Mouse (Mus musculus) neural tube, embryonic 13.5 days (tissue): ENCODE measurements around the gene Map1s. TPM values are rescaled to one million over a fixed set of nuclear protein-coding genes. Genes with fewer than 3 reads are reported as not detected.

Experiments used
- ATAC-seq: fragments of 200-750 bp; cut with Nextera tagmentation; 2 replicates; pipeline ENCODE4 v1.8.0; 2017; ENCODE audit warnings: low read depth, mild to moderate bottlenecking, moderate TSS enrichment, moderate library complexity
- H3K27ac ChIP-seq: fragments of 300-500 bp; sonication (generic); replicated peaks from 2 replicates; pipeline ENCODE4 v1.5.1; 2015; ENCODE audit warnings: moderate library complexity, mild to moderate bottlenecking, inconsistent platforms
- H3K27me3 ChIP-seq: fragments of 300-500 bp; sonication (generic); 2 replicates; pipeline ENCODE4 v1.6.1; 2015; ENCODE audit warnings: mild to moderate bottlenecking, inconsistent platforms
- H3K36me3 ChIP-seq: fragments of 300-500 bp; sonication (generic); 2 replicates; pipeline ENCODE4 v1.6.1; 2015; ENCODE audit warnings: mild to moderate bottlenecking, inconsistent platforms
- H3K4me1 ChIP-seq: fragments of 300-500 bp; sonication (generic); replicated peaks from 2 replicates; pipeline ENCODE4 v1.6.1; 2015; ENCODE audit warnings: inconsistent platforms
- H3K4me2 ChIP-seq: fragments of 300-500 bp; sonication (generic); 2 replicates; pipeline ENCODE4 v1.6.1; 2015; ENCODE audit warnings: inconsistent platforms, mild to moderate bottlenecking, moderate library complexity
- H3K4me3 ChIP-seq: fragments of 300-500 bp; sonication (generic); 2 replicates; pipeline ENCODE4 v1.5.1; 2015; ENCODE audit warnings: mild to moderate bottlenecking, inconsistent platforms
- H3K9ac ChIP-seq: fragments of 300-500 bp; sonication (generic); 2 replicates; pipeline ENCODE4 v1.6.1; 2015; ENCODE audit warnings: moderate library complexity, mild to moderate bottlenecking, inconsistent platforms
- H3K9me3 ChIP-seq: fragments of 300-500 bp; sonication (generic); 2 replicates; pipeline ENCODE4 v1.6.1; 2016; ENCODE audit warnings: inconsistent platforms
- WGBS: fragments of 180-500 bp; shearing (Covaris S2); methylation state at CpG from one replicate; pipeline ENCODE4 v1.1.7; 2015; 5-methylcytosine and 5-hydroxymethylcytosine counted together
- polyA plus RNA-seq: library from polyadenylated mRNA; unstranded; fragments of >200 nt; fragmentation: Nextera tagmentation; extraction: Ambion mirVana; gene quantifications from 2 replicates; pipeline ENCODE4 v1.2.1, GENCODE M21; 2015

The Map1s gene
- polyA plus RNA-seq: 55.4 and 60.7 TPM in 2 replicates

GRCm38 (mm10) chr8:70905831-70906736 lies at the start of gene Map1s:
Gene Map1s (plus strand): TSS chr8:70905932.
- peak within 1 kb of the TSS; percentile 93 for H3K27ac ChIP-seq
- peaks cover 30% of the 10 kb centered on the region for H3K27me3 ChIP-seq
- peak within 1 kb of the TSS; percentile 91 for H3K4me2 ChIP-seq
- H3K4me1 ChIP-seq: peaks cover 21% of the 10 kb centered on the region
- peak within 1 kb of the TSS; percentile 93 for H3K9ac ChIP-seq
- H3K9me3 ChIP-seq: no peaks in the 10 kb centered on the region
- peaks cover 11% of the 10 kb centered on the region for H3K36me3 ChIP-seq
- peak within 1 kb of the TSS; percentile 86 for H3K4me3 ChIP-seq
- ATAC-seq: peak; percentile 95
- under 1% methylated on average over 79 of the region's 86 CpGs for WGBS

- Histone ChIP-seq H3K9ac (peak overlapping the region; percentile 8; the same call in 1 of the 2 replicates), H3K9me3 (no peaks in the 10 kb centered on the region), H3K4me2 (peak overlapping the region; percentile 69), H3K27me3 (no peaks in the 10 kb centered on the region), H3K36me3 (peaks cover 14% of the 10 kb centered on the region; the same call in 1 of the 2 replicates), H3K4me3 (peak overlapping the region; percentile 47), H3K4me1 (peaks cover 52% of the 10 kb centered on the region), H3K27ac (no peak overlapping the region)
- WGBS: 68% methylated on average over 5 of the region's 5 CpGs
- no peak for ATAC-seq
Measured at GRCm38 (mm10) chr8:70856028-70856427, 49.7 kb upstream of the Map1s start.

- H3K36me3 ChIP-seq: peaks cover 14% of the 10 kb centered on the region; the same call in 1 of the 2 replicates
- peaks cover 56% of the 10 kb centered on the region for H3K4me1 ChIP-seq
- peak; percentile 75 for ATAC-seq
- H3K4me3 ChIP-seq: peak overlapping the region; percentile 47
- no peaks in the 10 kb centered on the region for H3K9me3 ChIP-seq
- H3K9ac ChIP-seq: peak overlapping the region; percentile 65
- peak overlapping the region; percentile 69 for H3K4me2 ChIP-seq
- no peak overlapping the region; the same call in 1 of the 2 replicates for H3K27ac ChIP-seq
- H3K27me3 ChIP-seq: 0 out of 2 replicates have a peak, but pooled peaks cover 5% of the 10 kb centered on the region
- WGBS: 6% methylated on average over 33 of the region's 33 CpGs
Measured at GRCm38 (mm10) chr8:70856541-70857197, 49.1 kb upstream of the Map1s start.

- Histone ChIP-seq H3K4me1 (peaks cover 57% of the 10 kb centered on the region), H3K4me3 (no peak overlapping the region), H3K9ac (peak overlapping the region; percentile 26; the same call in 1 of the 2 replicates), H3K36me3 (peaks cover 11% of the 10 kb centered on the region; the same call in 1 of the 2 replicates), H3K27ac (no peak overlapping the region), H3K4me2 (peak overlapping the region; percentile 69; the same call in 1 of the 2 replicates), H3K9me3 (no peaks in the 10 kb centered on the region), H3K27me3 (peaks cover 13% of the 10 kb centered on the region; the same call in 1 of the 2 replicates)
- WGBS: 7% methylated on average over 4 of the region's 4 CpGs
- ATAC-seq: no peak
Measured at GRCm38 (mm10) chr8:70857516-70857915, 48.2 kb upstream of the Map1s start.

GRCm38 (mm10) chr8:70862824-70863641 lies 42.7 kb upstream of the Map1s start, which contains the start of gene Kcnn1:
Gene Kcnn1 (minus strand): TSS chr8:70863258.
- Histone ChIP-seq H3K9ac (peak within 1 kb of the TSS; percentile 80), H3K27ac (peak within 1 kb of the TSS; percentile 97), H3K4me1 (peaks cover 66% of the 10 kb centered on the region), H3K9me3 (no peaks in the 10 kb centered on the region), H3K4me2 (peak within 1 kb of the TSS; percentile 96), H3K36me3 (peaks cover 6% of the 10 kb centered on the region), H3K4me3 (peak within 1 kb of the TSS; percentile 58), H3K27me3 (peaks cover 17% of the 10 kb centered on the region; the same call in 1 of the 2 replicates)
- WGBS: under 1% methylated on average over 55 of the region's 55 CpGs
- ATAC-seq: no peak

- peak overlapping the region; percentile 80 for H3K9ac ChIP-seq
- WGBS: 1% methylated on average over 46 of the region's 46 CpGs
- H3K36me3 ChIP-seq: peaks cover 8% of the 10 kb centered on the region
- no peak for ATAC-seq
- H3K27me3 ChIP-seq: peaks cover 17% of the 10 kb centered on the region; the same call in 1 of the 2 replicates
- peak overlapping the region; percentile 97 for H3K27ac ChIP-seq
- no peaks in the 10 kb centered on the region for H3K9me3 ChIP-seq
- peaks cover 68% of the 10 kb centered on the region for H3K4me1 ChIP-seq
- peak overlapping the region; percentile 96 for H3K4me2 ChIP-seq
- H3K4me3 ChIP-seq: peak overlapping the region; percentile 58
Measured at GRCm38 (mm10) chr8:70863956-70864711, 41.6 kb upstream of the Map1s start.

- Histone ChIP-seq H3K4me3 (peak overlapping the region; percentile 58), H3K27ac (peak overlapping the region; percentile 97), H3K36me3 (peaks cover 8% of the 10 kb centered on the region), H3K4me2 (peak overlapping the region; percentile 96), H3K27me3 (peaks cover 17% of the 10 kb centered on the region; the same call in 1 of the 2 replicates), H3K4me1 (peaks cover 72% of the 10 kb centered on the region), H3K9me3 (no peaks in the 10 kb centered on the region), H3K9ac (peak overlapping the region; percentile 80)
- ATAC-seq: peak; percentile 21
- under 1% methylated on average over 24 of the region's 24 CpGs for WGBS
Measured at GRCm38 (mm10) chr8:70864712-70865221, 41.0 kb upstream of the Map1s start.

- Histone ChIP-seq H3K27ac (peak overlapping the region; percentile 97), H3K4me3 (peak overlapping the region; percentile 58), H3K9me3 (no peaks in the 10 kb centered on the region), H3K4me2 (peak overlapping the region; percentile 96), H3K36me3 (peaks cover 8% of the 10 kb centered on the region), H3K4me1 (peaks cover 74% of the 10 kb centered on the region), H3K9ac (peak overlapping the region; percentile 80), H3K27me3 (peaks cover 17% of the 10 kb centered on the region; the same call in 1 of the 2 replicates)
- WGBS: under 1% methylated on average over 46 of the region's 46 CpGs
- ATAC-seq: peak; percentile 81
Measured at GRCm38 (mm10) chr8:70865350-70866000, 40.3 kb upstream of the Map1s start.

- Histone ChIP-seq H3K9ac (peak overlapping the region; percentile 61), H3K4me2 (peak overlapping the region; percentile 96), H3K4me1 (peaks cover 74% of the 10 kb centered on the region), H3K27me3 (peaks cover 17% of the 10 kb centered on the region; the same call in 1 of the 2 replicates), H3K27ac (peak overlapping the region; percentile 93), H3K4me3 (peak overlapping the region; percentile 58), H3K36me3 (peaks cover 8% of the 10 kb centered on the region), H3K9me3 (no peaks in the 10 kb centered on the region)
- ATAC-seq: peak; percentile 15
- WGBS: 7% methylated on average over 12 of the region's 12 CpGs
Measured at GRCm38 (mm10) chr8:70866001-70866520, 39.7 kb upstream of the Map1s start.

- H3K9ac ChIP-seq: 0 out of 2 replicates have a peak overlapping the region, but pooled peaks have one; percentile 8
- peak overlapping the region; percentile 93 for H3K27ac ChIP-seq
- peak overlapping the region; percentile 58 for H3K4me3 ChIP-seq
- peaks cover 14% of the 10 kb centered on the region; the same call in 1 of the 2 replicates for H3K27me3 ChIP-seq
- H3K4me1 ChIP-seq: peaks cover 75% of the 10 kb centered on the region
- H3K4me2 ChIP-seq: peak overlapping the region; percentile 96
- 81% methylated on average over 7 of the region's 7 CpGs for WGBS
- peaks cover 8% of the 10 kb centered on the region for H3K36me3 ChIP-seq
- ATAC-seq: no peak
- no peaks in the 10 kb centered on the region for H3K9me3 ChIP-seq
Measured at GRCm38 (mm10) chr8:70866566-70866965, 39.2 kb upstream of the Map1s start.
